Comparison of ENCODE assay signal across 26 mouse cellular contexts in the genomic region with DNA sequence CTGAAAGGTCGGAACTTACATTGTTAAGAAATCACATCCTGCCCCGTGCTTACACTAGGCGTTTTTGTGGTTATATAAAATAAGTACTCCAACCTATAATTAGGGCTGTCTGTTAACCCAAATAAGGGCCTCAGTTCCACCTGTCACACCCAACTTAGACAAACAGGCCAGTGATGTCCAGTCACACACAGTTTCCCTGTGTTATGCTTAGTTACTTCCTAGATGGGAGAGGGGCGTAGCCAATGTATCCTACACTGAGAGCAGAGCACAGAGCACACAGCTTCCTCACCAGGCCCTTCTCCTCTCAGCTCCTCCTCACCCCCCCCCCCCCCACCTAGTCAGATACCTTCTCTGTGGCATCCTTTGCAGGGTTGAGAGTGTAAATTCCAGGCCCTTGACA. TPM values are rescaled to one million over a fixed set of nuclear protein-coding genes. Genes with fewer than 3 reads are reported as not detected.
DNase-seq lines count a peak whose midpoint lies in the region; ATAC-seq and TF ChIP-seq lines count a peak whose summit lies in the region.
"Had no signal": no experiment of that assay in that cellular context is flagged by ENCODE, and none has a peak within 500 bp of the region (broad histone marks: within the 10 kb centered on the region; RNA-seq: fewer than 3 reads in every experiment).

No protein-coding gene starts in this region.

- WGBS in embryonic facial prominence, embryonic 13.5 days: 75% methylated on average over 4 of the region's 4 CpGs
- 86% methylated on average over 4 of the region's 4 CpGs for WGBS in embryonic facial prominence, embryonic 10.5 days
- WGBS in liver, embryonic 13.5 days (ENCODE audit: insufficient replicate concordance): 72% methylated on average over 4 of the region's 4 CpGs
- WGBS in liver, embryonic 11.5 days: 85% methylated on average over 4 of the region's 4 CpGs

- no peaks in the 10 kb centered on the region for H3K36me3 ChIP-seq in embryonic facial prominence, embryonic 13.5 days
- no peaks in the 10 kb centered on the region for H3K36me3 ChIP-seq in embryonic facial prominence, embryonic 10.5 days (replicated peaks)
- H3K36me3 ChIP-seq in liver, embryonic 13.5 days: peaks cover 10% of the 10 kb centered on the region
- no peaks in the 10 kb centered on the region for H3K36me3 ChIP-seq in liver, embryonic 11.5 days (ENCODE audit: control insufficient read depth, insufficient read depth, low read length)
- H3K36me3 ChIP-seq in C2C12 (ENCODE audit: control insufficient read depth, insufficient read depth) (no peaks in the 10 kb centered on the region), myocyte (ENCODE audit: control insufficient read depth, insufficient read depth) (no peaks in the 10 kb centered on the region)
- H3K36me3 ChIP-seq: embryonic facial prominence, embryonic 12.5 days; forebrain, embryonic 12.5 days; forebrain, embryonic 15.5 days; hindbrain, embryonic 12.5 days had no signal

- no peak for TF ChIP-seq POLR2A in myocyte (IDR thresholded peaks at IDR 0.05; ENCODE audit: insufficient read length, low read depth)

- 0 out of 2 replicates have a peak, but pooled peaks have one; percentile 37 for ATAC-seq in embryonic facial prominence, embryonic 13.5 days (ENCODE audit: insufficient number of reproducible peaks, insufficient read depth, low FRiP score, low TSS enrichment, low read depth)
- peak; percentile 20; the same call in 1 of the 2 replicates for ATAC-seq in liver, embryonic 13.5 days (ENCODE audit: low read depth)
- ATAC-seq in liver, embryonic 11.5 days (replicated peaks; ENCODE audit: low FRiP score): no peak
- ATAC-seq: activated CD4-positive, CD25-positive, alpha-beta regulatory T cell, adult 4 months; CD4-positive, CD25-positive, alpha-beta regulatory T cell, adult 4 months; forebrain, embryonic 15.5 days; hindbrain, postnatal 0 days; inflammation-experienced regulatory T-cells, adult 6 months had no signal

- no peaks in the 10 kb centered on the region for H3K27me3 ChIP-seq in embryonic facial prominence, embryonic 13.5 days
- no peaks in the 10 kb centered on the region for H3K27me3 ChIP-seq in embryonic facial prominence, embryonic 10.5 days (replicated peaks; ENCODE audit: low read depth, poor library complexity, severe bottlenecking)
- no peaks in the 10 kb centered on the region for H3K27me3 ChIP-seq in liver, embryonic 13.5 days
- H3K27me3 ChIP-seq in liver, embryonic 11.5 days (replicated peaks; ENCODE audit: control insufficient read depth, insufficient read depth, low read length): no peaks in the 10 kb centered on the region
- no peaks in the 10 kb centered on the region for H3K27me3 ChIP-seq in C2C12 (ENCODE audit: control insufficient read depth, insufficient read depth, insufficient read length)
- no peaks in the 10 kb centered on the region for H3K27me3 ChIP-seq in myocyte (ENCODE audit: control insufficient read depth, insufficient read depth, insufficient read length)
- H3K27me3 ChIP-seq: embryonic facial prominence, embryonic 12.5 days; forebrain, embryonic 12.5 days; forebrain, embryonic 15.5 days; hindbrain, embryonic 12.5 days had no signal

- H3K4me2 ChIP-seq in embryonic facial prominence, embryonic 13.5 days: no peak overlapping the region
- no peak overlapping the region for H3K4me2 ChIP-seq in liver, embryonic 13.5 days
- no peak overlapping the region for H3K4me2 ChIP-seq in liver, embryonic 11.5 days
- H3K4me2 ChIP-seq in myocyte (ENCODE audit: low read depth): no peak overlapping the region
- H3K4me2 ChIP-seq: embryonic facial prominence, embryonic 12.5 days; forebrain, embryonic 12.5 days; forebrain, embryonic 15.5 days; heart, embryonic 11.5 days; hindbrain, embryonic 12.5 days had no signal

- no peak overlapping the region for H3K4me3 ChIP-seq in embryonic facial prominence, embryonic 13.5 days
- H3K4me3 ChIP-seq in embryonic facial prominence, embryonic 10.5 days: no peak overlapping the region
- no peak overlapping the region for H3K4me3 ChIP-seq in liver, embryonic 13.5 days (replicated peaks)
- no peak overlapping the region for H3K4me3 ChIP-seq in liver, embryonic 11.5 days (ENCODE audit: low read depth, low read length)
- H3K4me3 ChIP-seq in C2C12 (ENCODE audit: insufficient read depth, poor library complexity, severe bottlenecking) (no peak overlapping the region), myocyte (no peak overlapping the region)
- H3K4me3 ChIP-seq: embryonic facial prominence, embryonic 12.5 days; erythroblast, embryonic 14.5 days; forebrain, embryonic 12.5 days; forebrain, embryonic 15.5 days; heart, adult 2 months; hindbrain, embryonic 12.5 days had no signal

- peaks cover 91% of the 10 kb centered on the region for H3K79me2 ChIP-seq in C2C12 (ENCODE audit: control insufficient read depth, insufficient read depth)
- peaks cover 60% of the 10 kb centered on the region for H3K79me2 ChIP-seq in myocyte (ENCODE audit: control insufficient read depth, insufficient read depth)

- no peak overlapping the region for H3K27ac ChIP-seq in embryonic facial prominence, embryonic 13.5 days
- no peak overlapping the region for H3K27ac ChIP-seq in embryonic facial prominence, embryonic 10.5 days (replicated peaks)
- H3K27ac ChIP-seq in liver, embryonic 13.5 days: no peak overlapping the region
- no peak overlapping the region for H3K27ac ChIP-seq in liver, embryonic 11.5 days (ENCODE audit: low read depth, low read length)
- H3K27ac ChIP-seq: embryonic facial prominence, embryonic 12.5 days; forebrain, embryonic 12.5 days; forebrain, embryonic 15.5 days; heart, adult 2 months; hindbrain, embryonic 12.5 days; hindbrain, postnatal 0 days had no signal

- H3K9me3 ChIP-seq in embryonic facial prominence, embryonic 13.5 days: no peaks in the 10 kb centered on the region
- H3K9me3 ChIP-seq in embryonic facial prominence, embryonic 10.5 days: no peaks in the 10 kb centered on the region
- H3K9me3 ChIP-seq in liver, embryonic 13.5 days (replicated peaks): no peaks in the 10 kb centered on the region
- H3K9me3 ChIP-seq in liver, embryonic 11.5 days (ENCODE audit: control insufficient read depth, low read length): no peaks in the 10 kb centered on the region
- H3K9me3 ChIP-seq: embryonic facial prominence, embryonic 12.5 days; forebrain, embryonic 12.5 days; forebrain, embryonic 15.5 days; hindbrain, embryonic 12.5 days had no signal

- peaks cover 15% of the 10 kb centered on the region for H3K79me3 ChIP-seq in C2C12 (ENCODE audit: low read depth)

- no peak overlapping the region for H3K9ac ChIP-seq in embryonic facial prominence, embryonic 13.5 days
- no peak overlapping the region for H3K9ac ChIP-seq in liver, embryonic 13.5 days
- no peak overlapping the region for H3K9ac ChIP-seq in liver, embryonic 11.5 days (ENCODE audit: low read depth, low read length)
- H3K9ac ChIP-seq: embryonic facial prominence, embryonic 12.5 days; forebrain, embryonic 12.5 days; forebrain, embryonic 15.5 days; hindbrain, embryonic 12.5 days had no signal

- H3K4me1 ChIP-seq in embryonic facial prominence, embryonic 13.5 days: peaks cover 37% of the 10 kb centered on the region
- H3K4me1 ChIP-seq in embryonic facial prominence, embryonic 10.5 days: peaks cover 23% of the 10 kb centered on the region
- H3K4me1 ChIP-seq in liver, embryonic 13.5 days (replicated peaks): peaks cover 63% of the 10 kb centered on the region
- peaks cover 12% of the 10 kb centered on the region for H3K4me1 ChIP-seq in liver, embryonic 11.5 days (replicated peaks; ENCODE audit: control insufficient read depth, insufficient read depth, low read length)

- H3ac ChIP-seq in C2C12 (ENCODE audit: control insufficient read depth, insufficient read length, low read depth): no peak overlapping the region
- no peak overlapping the region for H3ac ChIP-seq in myocyte (ENCODE audit: control insufficient read depth, insufficient read length)

- no peak for DNase-seq in embryonic facial prominence, embryonic 10.5 days (ENCODE audit: low spot score)
- DNase-seq in liver, embryonic 13.5 days: no peak
- no peak for DNase-seq in liver, embryonic 11.5 days (ENCODE audit: low spot score)
- DNase-seq in spleen, adult 18-20 months: no peak
- no peak for DNase-seq in gastrocnemius, adult 18-20 months (ENCODE audit: low spot score)
- DNase-seq: adrenal gland, adult 8-10 months; adrenal gland, postnatal 25 days; cerebellum, adult 18-20 months; cerebellum, adult 9-10 months; cerebellum, postnatal 14 days; gastrocnemius, postnatal 10 days; gastrocnemius, postnatal 36 days; heart, adult 2 months had no signal

- TF ChIP-seq CTCF in C2C12 (IDR thresholded peaks at IDR 0.05; ENCODE audit: control insufficient read depth, insufficient read depth, insufficient read length): no peak

TF ChIP-seq in C2C12, 6 proteins besides CTCF, POLR2A, EP300 and RAD21:
- TF ChIP-seq CEBPB (IDR thresholded peaks at IDR 0.05; ENCODE audit: low read depth) (peak; percentile 48), MAX (IDR thresholded peaks at IDR 0.05) (no peak), FOSL1 (IDR thresholded peaks at IDR 0.05; ENCODE audit: insufficient read depth, low read length, poor library complexity, severe bottlenecking) (no peak), MYOD1 (IDR thresholded peaks at IDR 0.05; ENCODE audit: control insufficient read depth, insufficient read length, low read depth) (peak; percentile 81)
TF ChIP-seq in C2C12: peak in this region for 2.

TF ChIP-seq in myocyte, 11 proteins besides CTCF, POLR2A, EP300 and RAD21:
- TF ChIP-seq MYOD1 (IDR thresholded peaks at IDR 0.05; ENCODE audit: control insufficient read depth in 1 of 3, insufficient read length in 2 of 3, low read depth in 2 of 3): peak in 2 of 3 experiments; percentile 30 to 31
- TF ChIP-seq USF1 (IDR thresholded peaks at IDR 0.05; ENCODE audit: low read depth): no peak
TF ChIP-seq in myocyte: peak in this region for 1.

RNA-seq across cellular contexts. Expression of a gene that starts 41.5 kb away (rescaled TPM):
- polyA plus RNA-seq in embryonic facial prominence, embryonic 13.5 days (2015; fragmentation: Nextera tagmentation; extraction: Ambion mirVana): 10.4 and 12.0 TPM in 2 replicates
- polyA plus RNA-seq in embryonic facial prominence, embryonic 10.5 days (2016; fragmentation: Nextera tagmentation; extraction: Ambion mirVana): 7.3 and 7.4 TPM in 2 replicates
- polyA plus RNA-seq in liver, embryonic 13.5 days (2015; fragmentation: Nextera tagmentation; extraction: Ambion mirVana): 8.8 and 11.1 TPM in 2 replicates
- polyA plus RNA-seq in liver, embryonic 11.5 days (2014; fragmentation: Nextera tagmentation; extraction: Ambion mirVana): 15.2 and 16.4 TPM in 2 replicates
- polyA plus RNA-seq in C2C12 (2012; fragmentation: generic; extraction: Trizol) (3.2 TPM), myocyte (2012; fragmentation: generic; extraction: Trizol) (10.1 TPM)
- 10 to 100 TPM in 1 of 2 experiments, 1 to 10 TPM in 1; 9.5 to 11.7 TPM for total RNA-seq in gastrocnemius, adult 18-20 months (2021)
